Mouse (Mus musculus): ENCODE measurements at regions not wholly inside any gene's neighbourhood (a gene's known extent, or its start where the extent isn't known, plus 50 kb on each side); places are given as distances from the start of the nearest gene placed in this dataset.

GRCm38 (mm10) chr10:19505979-19506378, 85.8 kb upstream of the Ifngr1 start:
- no peak for TF ChIP-seq CTCF (IDR thresholded peaks at IDR 0.05; ENCODE audit: borderline replicate concordance, insufficient read depth, low read depth, low read length)
- TF ChIP-seq POLR2A (IDR thresholded peaks at IDR 0.05; ENCODE audit: borderline replicate concordance, insufficient read depth, low read length), result no peak

All from cerebellum, adult 2 months (tissue).